Mouse (Mus musculus) cortical plate, adult 2 months (tissue): ENCODE measurements around the gene Erc1.

Experiments
- CTCF ChIP-seq: fragments of 200-500 bp; IDR thresholded peaks from 2 replicates; pipeline ENCODE4 v1.5.1; 2011; ENCODE audit warnings: mild to moderate bottlenecking, control low read depth, low read length; ENCODE audit not compliant: insufficient read depth; ENCODE audit errors: extremely low read depth
- POLR2A ChIP-seq: fragments of 200-500 bp; IDR thresholded peaks from 2 replicates; pipeline ENCODE4 v1.6.1; 2011; ENCODE audit warnings: mild to moderate bottlenecking, low read length, control low read depth; ENCODE audit not compliant: insufficient read depth; ENCODE audit errors: extremely low read depth

DNA sequence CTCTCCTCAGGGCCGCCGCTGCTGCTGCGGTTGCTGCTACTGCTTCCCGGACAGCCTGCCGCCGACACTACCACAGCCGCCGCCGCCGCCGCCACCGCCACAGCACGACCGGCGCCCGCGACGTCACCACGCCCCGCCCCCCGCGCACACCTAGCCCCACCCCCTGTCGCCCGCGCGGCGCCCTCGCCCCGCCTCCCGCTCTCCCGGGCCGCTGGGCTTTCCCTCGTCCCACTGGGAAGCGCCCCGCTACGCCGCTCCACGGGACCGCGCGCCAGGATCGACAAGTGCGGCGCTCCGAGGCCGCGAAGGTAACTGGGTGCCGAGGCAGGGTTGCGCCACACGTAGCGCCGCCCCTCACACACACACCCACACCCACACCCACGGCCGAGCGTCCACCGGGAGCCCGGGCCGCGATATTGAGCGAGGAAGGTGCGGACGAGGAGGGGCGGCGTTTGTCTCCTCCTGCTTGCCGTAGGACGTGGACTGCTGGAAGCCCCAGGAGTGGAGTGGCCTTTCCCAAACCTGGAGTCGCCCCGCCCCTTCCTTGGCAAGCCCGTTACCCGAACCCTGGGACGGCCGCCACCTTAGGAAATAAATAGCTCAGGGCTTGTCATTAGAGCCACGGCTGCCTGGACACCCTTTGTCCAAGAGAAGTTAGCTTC lies at the start of gene Erc1:
- TF ChIP-seq CTCF = no peak
- TF ChIP-seq POLR2A = 0 out of 2 replicates have a peak, but pooled peaks have one; percentile 9
